In the genomic region with DNA sequence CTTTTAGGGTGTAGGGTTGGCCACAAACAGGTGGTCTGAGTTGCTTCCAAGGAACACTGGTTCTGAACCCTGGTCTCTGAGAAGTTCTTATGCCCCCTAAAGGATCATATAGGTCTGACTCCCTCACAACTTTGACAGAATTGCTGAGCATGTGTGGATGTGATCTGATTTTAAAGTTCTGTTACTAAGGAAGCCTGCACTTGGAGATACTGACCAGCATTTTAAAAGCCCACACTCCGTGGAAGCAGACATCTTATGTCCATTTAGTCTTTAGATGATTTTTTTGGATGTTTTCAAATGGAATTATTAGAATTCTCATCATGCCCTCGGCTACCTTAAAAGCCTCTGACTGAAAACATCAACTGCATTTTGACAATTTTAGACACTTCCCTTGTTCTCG, we compare ENCODE assay signal across 25 mouse cellular contexts. TPM values are rescaled to one million over a fixed set of nuclear protein-coding genes. Genes with fewer than 3 reads are reported as not detected.
A peak's percentile ranks its signal among the peaks of the same experiment; 100 is the strongest.
DNase-seq lines count a peak whose midpoint lies in the region; ATAC-seq and TF ChIP-seq lines count a peak whose summit lies in the region.
"Had no signal": no experiment of that assay in that cellular context is flagged by ENCODE, and none has a peak within 500 bp of the region (broad histone marks: within the 10 kb centered on the region; RNA-seq: fewer than 3 reads in every experiment).

No protein-coding gene starts in this region.

- peaks cover 20% of the 10 kb centered on the region for H3K27me3 ChIP-seq in hindbrain, postnatal 0 days (ENCODE audit: insufficient read depth, low read length)
- peaks cover 34% of the 10 kb centered on the region for H3K27me3 ChIP-seq in hindbrain, embryonic 10.5 days (ENCODE audit: insufficient read depth, poor library complexity, severe bottlenecking)
- peaks cover 23% of the 10 kb centered on the region for H3K27me3 ChIP-seq in neural tube, embryonic 15.5 days (replicated peaks)

- no peak overlapping the region for H3K4me3 ChIP-seq in hindbrain, postnatal 0 days (ENCODE audit: low read length)
- H3K4me3 ChIP-seq in hindbrain, embryonic 10.5 days = no peak overlapping the region
- no peak overlapping the region for H3K4me3 ChIP-seq in neural tube, embryonic 15.5 days (replicated peaks)
- H3K4me3 ChIP-seq: embryonic facial prominence, embryonic 10.5 days; embryonic facial prominence, embryonic 12.5 days; forebrain, embryonic 10.5 days; forebrain, embryonic 12.5 days had no signal

- H3K9me3 ChIP-seq in hindbrain, postnatal 0 days (ENCODE audit: low read length) = no peaks in the 10 kb centered on the region
- no peaks in the 10 kb centered on the region for H3K9me3 ChIP-seq in hindbrain, embryonic 10.5 days
- no peaks in the 10 kb centered on the region for H3K9me3 ChIP-seq in neural tube, embryonic 15.5 days (replicated peaks)
- H3K9me3 ChIP-seq: embryonic facial prominence, embryonic 10.5 days; embryonic facial prominence, embryonic 12.5 days; forebrain, embryonic 10.5 days; forebrain, embryonic 12.5 days; G1E had no signal

- ATAC-seq in hindbrain, postnatal 0 days = peak; percentile 21; the same call in 1 of the 2 replicates
- ATAC-seq in neural tube, embryonic 15.5 days (ENCODE audit: low FRiP score) = no peak
- ATAC-seq in erythroid progenitor cell, adult 5-6 weeks (replicated peaks; ENCODE audit: low FRiP score, poor library complexity, severe bottlenecking) = no peak
- ATAC-seq: activated CD4-positive, CD25-positive, alpha-beta regulatory T cell, adult 4 months; forebrain, embryonic 14.5 days; forebrain, postnatal 0 days; Patski had no signal

- no peak overlapping the region for H3K9ac ChIP-seq in hindbrain, postnatal 0 days (replicated peaks; ENCODE audit: low read length)
- no peak overlapping the region for H3K9ac ChIP-seq in neural tube, embryonic 15.5 days (replicated peaks)
- H3K9ac ChIP-seq: embryonic facial prominence, embryonic 12.5 days; forebrain, embryonic 12.5 days; forebrain, postnatal 0 days had no signal

- WGBS in hindbrain, postnatal 0 days = 77% methylated on average over 3 of the region's 3 CpGs
- 84% methylated on average over 3 of the region's 3 CpGs for WGBS in hindbrain, embryonic 10.5 days
- 76% methylated on average over 3 of the region's 3 CpGs for WGBS in neural tube, embryonic 15.5 days

- peaks cover 4% of the 10 kb centered on the region; the same call in 1 of the 2 replicates for H3K4me1 ChIP-seq in hindbrain, postnatal 0 days (ENCODE audit: insufficient read depth, low read length)
- peaks cover 8% of the 10 kb centered on the region for H3K4me1 ChIP-seq in hindbrain, embryonic 10.5 days (replicated peaks)
- H3K4me1 ChIP-seq in neural tube, embryonic 15.5 days = peaks cover 3% of the 10 kb centered on the region

- no peak overlapping the region for H3K27ac ChIP-seq in hindbrain, postnatal 0 days
- no peak overlapping the region for H3K27ac ChIP-seq in hindbrain, embryonic 10.5 days
- no peak overlapping the region for H3K27ac ChIP-seq in neural tube, embryonic 15.5 days (replicated peaks)
- H3K27ac ChIP-seq: embryonic facial prominence, embryonic 10.5 days; embryonic facial prominence, embryonic 12.5 days; forebrain, embryonic 10.5 days; forebrain, embryonic 12.5 days had no signal

- DNase-seq in hindbrain, postnatal 0 days (ENCODE audit: low spot score) = peak; percentile 10
- DNase-seq in hindbrain, embryonic 10.5 days (ENCODE audit: low spot score) = no peak
- DNase-seq in neural tube, embryonic 10.5 days (ENCODE audit: extremely low spot score, low spot score) = peak; percentile 6
- peak; percentile 39 for DNase-seq in induced T-regulatory cell, adult 2 months (ENCODE audit: low read depth)
- DNase-seq in layer of hippocampus, adult 11-12 months (ENCODE audit: low spot score) = no peak
- DNase-seq: adrenal gland, adult 8-10 months; adrenal gland, postnatal 14 days; adrenal gland, postnatal 36 days; cerebellum, adult 11-12 months; cerebellum, adult 2 months; cerebellum, adult 9-10 months; cerebellum, postnatal 10 days; cerebellum, postnatal 25 days; forebrain, postnatal 0 days had no signal

- H3K36me3 ChIP-seq in hindbrain, postnatal 0 days (ENCODE audit: insufficient read depth, low read length) = no peaks in the 10 kb centered on the region
- no peaks in the 10 kb centered on the region for H3K36me3 ChIP-seq in hindbrain, embryonic 10.5 days
- H3K36me3 ChIP-seq in neural tube, embryonic 15.5 days = no peaks in the 10 kb centered on the region
- H3K36me3 ChIP-seq: embryonic facial prominence, embryonic 10.5 days; embryonic facial prominence, embryonic 12.5 days; forebrain, embryonic 10.5 days; forebrain, embryonic 12.5 days; G1E had no signal

- no peak overlapping the region for H3K4me2 ChIP-seq in hindbrain, postnatal 0 days (ENCODE audit: low read depth, low read length)
- H3K4me2 ChIP-seq in neural tube, embryonic 15.5 days = no peak overlapping the region
- H3K4me2 ChIP-seq: embryonic facial prominence, embryonic 12.5 days; forebrain, embryonic 12.5 days had no signal

- no peak for TF ChIP-seq CTCF in hindbrain, postnatal 0 days (IDR thresholded peaks at IDR 0.05; ENCODE audit: low read depth)

RNA-seq across cellular contexts. Expression of a gene that starts 6.6 kb away (rescaled TPM):
- not detected in 2 replicates for total RNA-seq in hindbrain, postnatal 0 days (2014; rRNA removed)
- 0.06 and 0.08 TPM in 2 replicates for polyA plus RNA-seq in hindbrain, postnatal 0 days (2015; fragmentation: Nextera tagmentation; extraction: Ambion mirVana)
- polyA plus RNA-seq in hindbrain, embryonic 10.5 days (2016; fragmentation: Nextera tagmentation; extraction: Ambion mirVana) = not detected in 2 replicates
- polyA plus RNA-seq in neural tube, embryonic 15.5 days (2015; fragmentation: Nextera tagmentation; extraction: Ambion mirVana) = 0.08 and 0.49 TPM in 2 replicates
- total RNA-seq in erythroid progenitor cell, adult 5-6 weeks (2015; ENCODE audit: low replicate concordance) = 8.6 and 11.3 TPM in 2 replicates
- total RNA-seq in erythroid progenitor cell, adult 5-6 weeks (2017; ENCODE audit: low replicate concordance) = 5.1 TPM in 2 replicates
- polyA plus RNA-seq: C2C12; forebrain, embryonic 10.5 days; G1E had no signal

Comparison
In these comparisons a context has a peak if more than half of its experiments do, and no peak if none do; other contexts are left out.
1. DNase-seq: peak in hindbrain, postnatal 0 days (single experiment), neural tube, embryonic 10.5 days (single experiment) and induced T-regulatory cell, adult 2 months (single experiment); none in hindbrain, embryonic 10.5 days (single experiment) and layer of hippocampus, adult 11-12 months (single experiment).